ENCODE assay signal across 24 mouse cellular contexts in genomic region chr17:64703649-64704230, GRCm38 (mm10).
DNase-seq lines count a peak whose midpoint lies in the region; ATAC-seq lines count a peak whose summit lies in the region.
"Had no signal": no experiment of that assay in that cellular context is flagged by ENCODE, and none has a peak within 500 bp of the region (broad histone marks: within the 10 kb centered on the region; RNA-seq: fewer than 3 reads in every experiment).

No protein-coding gene starts in this region.

- no peaks in the 10 kb centered on the region for H3K9me3 ChIP-seq in neural tube, embryonic 14.5 days (ENCODE audit: control insufficient read depth, low read length)
- H3K9me3 ChIP-seq in neural tube, embryonic 15.5 days (replicated peaks), result no peaks in the 10 kb centered on the region
- H3K9me3 ChIP-seq in midbrain, embryonic 11.5 days (ENCODE audit: control insufficient read depth, low read length), result no peaks in the 10 kb centered on the region
- H3K9me3 ChIP-seq: embryonic facial prominence, embryonic 13.5 days; hindbrain, embryonic 15.5 days had no signal

- no peak overlapping the region for H3K9ac ChIP-seq in neural tube, embryonic 14.5 days (replicated peaks; ENCODE audit: low read depth, low read length)
- H3K9ac ChIP-seq in neural tube, embryonic 15.5 days (replicated peaks), result no peak overlapping the region
- no peak overlapping the region for H3K9ac ChIP-seq in midbrain, embryonic 11.5 days (ENCODE audit: low read length)
- H3K9ac ChIP-seq: embryonic facial prominence, embryonic 13.5 days; hindbrain, embryonic 15.5 days had no signal

- H3K27ac ChIP-seq in neural tube, embryonic 14.5 days (ENCODE audit: low read depth, low read length), result no peak overlapping the region
- no peak overlapping the region for H3K27ac ChIP-seq in neural tube, embryonic 15.5 days (replicated peaks)
- no peak overlapping the region for H3K27ac ChIP-seq in midbrain, embryonic 11.5 days (ENCODE audit: low read depth, low read length)
- H3K27ac ChIP-seq: embryonic facial prominence, embryonic 13.5 days; heart, adult 2 months; hindbrain, embryonic 15.5 days had no signal

- 84% methylated on average over 4 of the region's 4 CpGs for WGBS in neural tube, embryonic 14.5 days
- whole genome bisulfite sequencing in neural tube, embryonic 15.5 days, result 80% methylated on average over 4 of the region's 4 CpGs
- 63% methylated on average over 4 of the region's 4 CpGs for WGBS in midbrain, embryonic 11.5 days

- H3K27me3 ChIP-seq in neural tube, embryonic 14.5 days (ENCODE audit: control insufficient read depth, insufficient read depth, low read length), result no peaks in the 10 kb centered on the region
- H3K27me3 ChIP-seq in neural tube, embryonic 15.5 days (replicated peaks), result no peaks in the 10 kb centered on the region
- no peaks in the 10 kb centered on the region for H3K27me3 ChIP-seq in midbrain, embryonic 11.5 days (ENCODE audit: control insufficient read depth, insufficient read depth, low read length)
- H3K27me3 ChIP-seq: CH12.LX; embryonic facial prominence, embryonic 13.5 days; hindbrain, embryonic 15.5 days had no signal

- H3K4me3 ChIP-seq in neural tube, embryonic 14.5 days (ENCODE audit: low read depth, low read length), result no peak overlapping the region
- H3K4me3 ChIP-seq in neural tube, embryonic 15.5 days (replicated peaks), result no peak overlapping the region
- H3K4me3 ChIP-seq in midbrain, embryonic 11.5 days (ENCODE audit: low read depth, low read length), result no peak overlapping the region
- H3K4me3 ChIP-seq: embryonic facial prominence, embryonic 13.5 days; heart, adult 2 months; hindbrain, embryonic 15.5 days had no signal

- H3K4me1 ChIP-seq in neural tube, embryonic 14.5 days (ENCODE audit: control insufficient read depth, insufficient read depth, low read length), result no peaks in the 10 kb centered on the region
- no peaks in the 10 kb centered on the region for H3K4me1 ChIP-seq in neural tube, embryonic 15.5 days
- H3K4me1 ChIP-seq in midbrain, embryonic 11.5 days (ENCODE audit: control insufficient read depth, insufficient read depth, low read length), result peaks cover 6% of the 10 kb centered on the region; the same call in 1 of the 2 replicates
- H3K4me1 ChIP-seq: hindbrain, embryonic 15.5 days had no signal

- H3K36me3 ChIP-seq in neural tube, embryonic 14.5 days (ENCODE audit: control insufficient read depth, insufficient read depth, low read length), result no peaks in the 10 kb centered on the region
- H3K36me3 ChIP-seq in neural tube, embryonic 15.5 days, result no peaks in the 10 kb centered on the region
- no peaks in the 10 kb centered on the region for H3K36me3 ChIP-seq in midbrain, embryonic 11.5 days (ENCODE audit: control insufficient read depth, insufficient read depth, low read length)
- H3K36me3 ChIP-seq: G1E; hindbrain, embryonic 15.5 days had no signal

- DNase-seq in frontal cortex, postnatal 10 days (ENCODE audit: low spot score in 2 of 2), result no peak
- DNase-seq in midbrain, embryonic 11.5 days (ENCODE audit: low spot score, missing footprints), result no peak
- DNase-seq in retina, embryonic 14.5 days (ENCODE audit: low spot score), result no peak
- DNase-seq in left cerebral cortex, adult 9 months (ENCODE audit: low spot score in 2 of 2), result no peak
- DNase-seq: adrenal gland, adult 2 months; cerebellum, adult 18-20 months; cerebellum, postnatal 25 days; gastrocnemius, postnatal 25 days; heart, adult 2 months; heart, postnatal 36 days; kidney, adult 8-10 months; kidney, postnatal 14 days; lung, postnatal 4 days; right cerebral cortex, adult 18-20 months; right cerebral cortex, postnatal 4 days; thymus, postnatal 25 days had no signal

- no peak overlapping the region for H3K4me2 ChIP-seq in neural tube, embryonic 14.5 days (ENCODE audit: low read depth, low read length)
- no peak overlapping the region for H3K4me2 ChIP-seq in neural tube, embryonic 15.5 days
- H3K4me2 ChIP-seq in midbrain, embryonic 11.5 days, result no peak overlapping the region
- H3K4me2 ChIP-seq: embryonic facial prominence, embryonic 13.5 days; hindbrain, embryonic 15.5 days had no signal

- ATAC-seq in frontal cortex, adult (ENCODE audit: low TSS enrichment), result peak; percentile 66
- peak; percentile 28; the same call in 1 of the 2 replicates for ATAC-seq in neural tube, embryonic 14.5 days (ENCODE audit: low read depth)
- no peak for ATAC-seq in neural tube, embryonic 15.5 days (ENCODE audit: low FRiP score)
- peak; percentile 55; the same call in 1 of the 2 replicates for ATAC-seq in midbrain, embryonic 11.5 days (ENCODE audit: low FRiP score)
- no peak for ATAC-seq in CD4-positive, CD25-positive, alpha-beta regulatory T cell, adult 4 months

Comparison
In these comparisons a context has a peak if more than half of its experiments do, and no peak if none do; other contexts are left out.
1. ATAC-seq: peak in frontal cortex, adult (single experiment), neural tube, embryonic 14.5 days (single experiment) and midbrain, embryonic 11.5 days (single experiment); none in neural tube, embryonic 15.5 days (single experiment) and CD4-positive, CD25-positive, alpha-beta regulatory T cell, adult 4 months (single experiment).